Mouse (Mus musculus) kidney, postnatal 0 days (tissue): ENCODE measurements at regions not wholly inside any gene's neighbourhood (a gene's known extent, or its start where the extent isn't known, plus 50 kb on each side); places are given as distances from the start of the nearest gene placed in this dataset.

Source experiments
- ATAC-seq: fragments of 200-750 bp; cut with Nextera tagmentation; replicated peaks from 2 replicates; pipeline ENCODE4 v1.8.0; 2017; ENCODE audit warnings: low read depth, moderate number of reproducible peaks, moderate TSS enrichment, moderate library complexity; ENCODE audit not compliant: low FRiP score
- DNase-seq: peaks from one replicate; pipeline ENCODE4 v3.0.0-alpha.2; 2016; ENCODE audit warnings: low spot score
- H3K27ac ChIP-seq: fragments of 300-500 bp; sonication (generic); 2 replicates; pipeline ENCODE4 v1.5.1; 2014; ENCODE audit warnings: mild to moderate bottlenecking
- H3K27me3 ChIP-seq: fragments of 300-500 bp; sonication (generic); 2 replicates; pipeline ENCODE4 v1.6.1; 2014; ENCODE audit warnings: low read length, mixed read lengths; ENCODE audit not compliant: insufficient read depth
- H3K36me3 ChIP-seq: fragments of 300-500 bp; sonication (generic); 2 replicates; pipeline ENCODE4 v1.6.1; 2014; ENCODE audit warnings: low read length, mixed read lengths; ENCODE audit not compliant: insufficient read depth
- H3K4me1 ChIP-seq: fragments of 300-500 bp; sonication (generic); replicated peaks from 2 replicates; pipeline ENCODE4 v1.6.1; 2014; ENCODE audit warnings: antibody characterized with exemption, low read length, mixed read lengths; ENCODE audit not compliant: insufficient read depth
- H3K4me2 ChIP-seq: fragments of 300-500 bp; sonication (generic); 2 replicates; pipeline ENCODE4 v1.6.1; 2014; ENCODE audit warnings: mild to moderate bottlenecking, low read length, moderate library complexity, mixed read lengths
- H3K4me3 ChIP-seq: fragments of 300-500 bp; sonication (generic); replicated peaks from 2 replicates; pipeline ENCODE4 v1.5.1; 2014; ENCODE audit warnings: low read depth, low read length
- H3K9ac ChIP-seq: fragments of 300-500 bp; sonication (generic); 2 replicates; pipeline ENCODE4 v1.6.1; 2014; ENCODE audit warnings: low read depth, low read length
- H3K9me3 ChIP-seq: fragments of 300-500 bp; sonication (generic); replicated peaks from 2 replicates; pipeline ENCODE4 v1.6.1; 2016; ENCODE audit warnings: low read length, inconsistent platforms, mixed read lengths
- CTCF ChIP-seq: IDR thresholded peaks from 2 replicates; pipeline ENCODE4 v1.5.1; 2016; ENCODE audit warnings: antibody characterized with exemption, low read depth, mild to moderate bottlenecking, moderate library complexity
- WGBS: fragments of 180-500 bp; shearing (Covaris S2); extraction: QIAGEN DNeasy Blood & Tissue Kit; methylation state at CpG from one replicate; pipeline ENCODE4 v1.1.7; 2014; 5-methylcytosine and 5-hydroxymethylcytosine counted together

- no peaks in the 10 kb centered on the region for H3K9me3 ChIP-seq
- no peak for DNase-seq
- no peaks in the 10 kb centered on the region for H3K27me3 ChIP-seq
- H3K4me2 ChIP-seq, result no peak overlapping the region
- no peak overlapping the region for H3K9ac ChIP-seq
- no peak overlapping the region for H3K4me3 ChIP-seq
- no peaks in the 10 kb centered on the region for H3K36me3 ChIP-seq
- no peak for ATAC-seq
- WGBS, result 82% methylated on average over 12 of the region's 12 CpGs
- no peaks in the 10 kb centered on the region for H3K4me1 ChIP-seq
- TF ChIP-seq CTCF, result no peak
- no peak overlapping the region for H3K27ac ChIP-seq
These were observed 275.7 kb downstream of the Gm11011 start for GRCm38 (mm10) chr2:169311821-169312220.

DNA sequence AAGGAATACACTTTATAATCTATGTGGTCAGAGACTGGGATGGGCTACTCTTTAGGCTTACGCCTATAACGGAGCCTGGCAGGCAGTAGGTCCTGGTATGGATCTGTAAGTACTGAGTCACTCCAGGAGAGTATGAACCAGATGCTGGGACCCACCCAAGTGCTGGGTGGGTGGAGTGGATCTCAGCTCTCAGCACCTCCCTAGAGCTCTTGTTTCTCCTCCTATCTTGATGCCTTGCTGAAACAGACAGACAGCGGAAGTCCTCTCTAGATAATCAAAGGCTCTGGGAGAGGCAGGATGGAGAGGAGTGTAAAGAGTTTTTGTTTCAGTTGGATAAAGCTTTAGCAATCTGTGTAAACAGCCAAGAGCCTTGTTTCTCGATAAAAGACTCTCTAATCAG is 276.2 kb downstream of the Gm11011 start:
- Histone ChIP-seq H3K4me3 (no peak overlapping the region), H3K4me2 (no peak overlapping the region), H3K27ac (no peak overlapping the region), H3K27me3 (no peaks in the 10 kb centered on the region), H3K4me1 (no peaks in the 10 kb centered on the region), H3K9me3 (no peaks in the 10 kb centered on the region), H3K9ac (no peak overlapping the region), H3K36me3 (no peaks in the 10 kb centered on the region)
- DNase-seq (no peak), ATAC-seq (no peak)
- TF ChIP-seq CTCF, result no peak
- 80% methylated on average over 4 of the region's 4 CpGs for WGBS

DNA sequence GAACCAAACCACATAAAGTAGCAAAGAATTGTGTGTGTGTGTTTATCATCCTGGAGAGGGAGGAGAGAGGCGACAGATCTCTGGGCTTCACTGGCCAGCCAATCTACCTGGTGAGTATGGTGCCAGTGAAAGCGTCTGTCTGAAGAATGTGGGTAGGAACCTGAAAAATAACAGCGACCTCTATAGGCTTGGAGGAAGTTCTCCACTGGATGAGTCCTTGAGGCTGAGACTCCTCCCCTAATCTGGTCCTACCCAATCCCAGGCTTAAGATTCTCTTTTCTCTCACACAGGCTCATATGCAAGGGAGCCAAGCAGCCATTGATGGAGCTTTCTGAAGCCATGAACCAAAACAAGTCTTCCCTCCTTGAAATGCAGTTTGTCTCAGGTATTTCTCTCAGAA is 283.2 kb downstream of the Gm11011 start:
- no peak for ATAC-seq
- Histone ChIP-seq H3K36me3 (no peaks in the 10 kb centered on the region), H3K4me1 (no peaks in the 10 kb centered on the region), H3K9me3 (no peaks in the 10 kb centered on the region), H3K27me3 (no peaks in the 10 kb centered on the region), H3K4me3 (no peak overlapping the region), H3K27ac (no peak overlapping the region), H3K9ac (no peak overlapping the region), H3K4me2 (no peak overlapping the region)
- TF ChIP-seq CTCF, result no peak
- DNase-seq, result no peak
- WGBS, result 83% methylated on average over 3 of the region's 3 CpGs

GRCm38 (mm10) chr2:169300966-169301365 is 286.6 kb downstream of the Gm11011 start:
- H3K4me1 ChIP-seq, result no peaks in the 10 kb centered on the region
- no peaks in the 10 kb centered on the region for H3K36me3 ChIP-seq
- no peak overlapping the region for H3K4me3 ChIP-seq
- DNase-seq, result no peak
- TF ChIP-seq CTCF, result no peak
- no peak overlapping the region for H3K9ac ChIP-seq
- ATAC-seq, result no peak
- H3K27ac ChIP-seq, result no peak overlapping the region
- no peaks in the 10 kb centered on the region for H3K9me3 ChIP-seq
- no peak overlapping the region for H3K4me2 ChIP-seq
- 81% methylated on average over 4 of the region's 4 CpGs for WGBS
- H3K27me3 ChIP-seq, result no peaks in the 10 kb centered on the region

GRCm38 (mm10) chr2:169300411-169300810 is 287.1 kb downstream of the Gm11011 start:
- 90% methylated on average over 8 of the region's 8 CpGs for whole genome bisulfite sequencing
- Histone ChIP-seq H3K27ac (no peak overlapping the region), H3K36me3 (no peaks in the 10 kb centered on the region), H3K4me1 (no peaks in the 10 kb centered on the region), H3K27me3 (no peaks in the 10 kb centered on the region), H3K9me3 (no peaks in the 10 kb centered on the region), H3K4me2 (no peak overlapping the region), H3K4me3 (no peak overlapping the region), H3K9ac (no peak overlapping the region)
- DNase-seq (no peak), ATAC-seq (no peak)
- no peak for TF ChIP-seq CTCF

- WGBS, result 31% methylated on average over 21 of the region's 21 CpGs
- Histone ChIP-seq H3K27ac (no peak overlapping the region), H3K4me1 (no peaks in the 10 kb centered on the region), H3K36me3 (no peaks in the 10 kb centered on the region), H3K4me3 (no peak overlapping the region; the same call in 1 of the 2 replicates), H3K9me3 (no peaks in the 10 kb centered on the region), H3K27me3 (no peaks in the 10 kb centered on the region), H3K9ac (no peak overlapping the region), H3K4me2 (peak overlapping the region; percentile 50)
- DNase-seq (peak; percentile 76), ATAC-seq (peak; percentile 57; the same call in 1 of the 2 replicates)
- TF ChIP-seq CTCF, result no peak
These were observed 289.5 kb downstream of the Gm11011 start for GRCm38 (mm10) chr2:169297841-169298627.
